ENCODE assay signal across 12 mouse cellular contexts in the genomic region with DNA sequence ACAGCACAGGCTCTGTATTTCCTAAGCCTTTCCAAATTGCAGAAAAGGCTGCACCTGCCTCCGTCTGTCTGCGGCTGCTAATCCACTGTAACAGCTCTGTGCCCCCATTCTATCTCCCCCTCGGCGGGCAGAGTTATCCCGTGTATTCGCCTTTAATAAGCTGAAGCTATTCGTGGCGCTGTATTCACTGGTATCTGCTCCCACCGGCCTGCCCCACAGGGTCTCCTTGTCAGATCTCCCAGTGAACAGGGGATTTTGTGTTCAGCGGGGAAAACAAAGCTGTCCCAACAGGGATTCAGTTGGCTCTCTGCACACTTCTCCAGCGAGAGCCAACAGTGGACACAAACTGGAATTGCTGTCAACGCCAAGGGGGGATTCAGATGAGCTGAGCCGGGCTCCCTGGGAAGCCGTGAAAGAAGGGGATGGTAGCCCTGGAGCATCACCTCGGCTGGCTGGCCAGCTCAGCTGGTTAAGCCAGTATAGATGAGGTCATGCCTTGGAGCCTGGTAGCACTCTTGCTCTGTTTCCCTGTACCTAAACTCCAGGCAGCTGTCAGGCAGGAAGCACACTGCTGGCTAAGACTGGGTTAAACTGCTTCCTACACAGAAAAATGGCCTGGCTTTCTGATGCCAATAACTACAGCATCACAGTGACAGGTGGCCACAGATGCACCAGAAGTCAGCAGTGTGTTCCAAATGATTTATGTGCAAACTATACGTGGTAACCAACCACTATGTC.
A peak's percentile ranks its signal among the peaks of the same experiment; 100 is the strongest.
DNase-seq lines count a peak whose midpoint lies in the region; ATAC-seq lines count a peak whose summit lies in the region.
"Had no signal": no experiment of that assay in that cellular context is flagged by ENCODE, and none has a peak within 500 bp of the region (broad histone marks: within the 10 kb centered on the region; RNA-seq: fewer than 3 reads in every experiment).

No protein-coding gene starts in this region.

- ATAC-seq in embryonic facial prominence, embryonic 14.5 days (ENCODE audit: low read depth), result peak; percentile 78; the same call in 1 of the 2 replicates
- 0 out of 2 replicates have a peak, but pooled peaks have one; percentile 4 for ATAC-seq in hindbrain, embryonic 13.5 days (ENCODE audit: low FRiP score)
- ATAC-seq in midbrain, embryonic 15.5 days (replicated peaks), result peak; percentile 56

- H3K27ac ChIP-seq in embryonic facial prominence, embryonic 14.5 days (replicated peaks; ENCODE audit: low read depth, low read length), result peak overlapping the region; percentile 25; the same call in 1 of the 2 replicates
- peak overlapping the region; percentile 52 for H3K27ac ChIP-seq in hindbrain, embryonic 13.5 days
- H3K27ac ChIP-seq in midbrain, embryonic 15.5 days, result peak overlapping the region; percentile 8
- H3K27ac ChIP-seq in heart, embryonic 10.5 days, result no peak overlapping the region
- H3K27ac ChIP-seq: kidney, embryonic 15.5 days; liver, embryonic 14.5 days; macrophage; stomach, postnatal 0 days had no signal

- no peaks in the 10 kb centered on the region for H3K27me3 ChIP-seq in embryonic facial prominence, embryonic 14.5 days (replicated peaks; ENCODE audit: control insufficient read depth, insufficient read depth, low read length)
- peaks cover 63% of the 10 kb centered on the region for H3K27me3 ChIP-seq in hindbrain, embryonic 13.5 days
- peaks cover 21% of the 10 kb centered on the region for H3K27me3 ChIP-seq in midbrain, embryonic 15.5 days (replicated peaks)
- peaks cover 9% of the 10 kb centered on the region for H3K27me3 ChIP-seq in heart, embryonic 10.5 days (ENCODE audit: insufficient read depth, poor library complexity, severe bottlenecking)
- H3K27me3 ChIP-seq: kidney, embryonic 15.5 days had no signal

- no peak overlapping the region for H3K9ac ChIP-seq in embryonic facial prominence, embryonic 14.5 days (ENCODE audit: low read depth, low read length)
- H3K9ac ChIP-seq in hindbrain, embryonic 13.5 days, result no peak overlapping the region
- no peak overlapping the region for H3K9ac ChIP-seq in midbrain, embryonic 15.5 days
- H3K9ac ChIP-seq: kidney, embryonic 15.5 days; liver, embryonic 14.5 days had no signal

- DNase-seq in layer of hippocampus, postnatal 10 days (ENCODE audit: low spot score in 2 of 2), result peak; percentile 41 to 48
- no peak for DNase-seq in layer of hippocampus, postnatal 36 days
- peak; percentile 73 for DNase-seq in embryonic facial prominence, embryonic 14.5 days (ENCODE audit: low spot score)
- no peak for DNase-seq in spleen, adult 18-20 months
- no peak for DNase-seq in heart, embryonic 10.5 days (ENCODE audit: low spot score)
- DNase-seq in heart, postnatal 4 days, result no peak

- 65% methylated on average over 16 of the region's 16 CpGs for WGBS in embryonic facial prominence, embryonic 14.5 days
- WGBS in hindbrain, embryonic 13.5 days, result 54% methylated on average over 16 of the region's 16 CpGs
- WGBS in midbrain, embryonic 15.5 days, result 24% methylated on average over 16 of the region's 16 CpGs
- WGBS in heart, embryonic 10.5 days, result 66% methylated on average over 16 of the region's 16 CpGs

- H3K36me3 ChIP-seq in embryonic facial prominence, embryonic 14.5 days (ENCODE audit: control insufficient read depth, insufficient read depth, low read length), result no peaks in the 10 kb centered on the region
- H3K36me3 ChIP-seq in hindbrain, embryonic 13.5 days, result no peaks in the 10 kb centered on the region
- no peaks in the 10 kb centered on the region for H3K36me3 ChIP-seq in midbrain, embryonic 15.5 days (replicated peaks)
- peaks cover 8% of the 10 kb centered on the region; the same call in 1 of the 2 replicates for H3K36me3 ChIP-seq in heart, embryonic 10.5 days

- no peaks in the 10 kb centered on the region for H3K4me1 ChIP-seq in embryonic facial prominence, embryonic 14.5 days (ENCODE audit: control insufficient read depth, insufficient read depth, low read length)
- peaks cover 30% of the 10 kb centered on the region for H3K4me1 ChIP-seq in hindbrain, embryonic 13.5 days (replicated peaks)
- peaks cover 17% of the 10 kb centered on the region for H3K4me1 ChIP-seq in midbrain, embryonic 15.5 days
- peaks cover 12% of the 10 kb centered on the region for H3K4me1 ChIP-seq in heart, embryonic 10.5 days

- no peak overlapping the region for H3K4me3 ChIP-seq in embryonic facial prominence, embryonic 14.5 days (ENCODE audit: low read depth, low read length)
- no peak overlapping the region for H3K4me3 ChIP-seq in hindbrain, embryonic 13.5 days
- no peak overlapping the region for H3K4me3 ChIP-seq in midbrain, embryonic 15.5 days
- H3K4me3 ChIP-seq in heart, embryonic 10.5 days, result no peak overlapping the region
- H3K4me3 ChIP-seq: kidney, embryonic 15.5 days had no signal

- H3K9me3 ChIP-seq in embryonic facial prominence, embryonic 14.5 days (ENCODE audit: control insufficient read depth, low read length), result peaks cover 4% of the 10 kb centered on the region; the same call in 1 of the 2 replicates
- no peaks in the 10 kb centered on the region for H3K9me3 ChIP-seq in hindbrain, embryonic 13.5 days
- no peaks in the 10 kb centered on the region for H3K9me3 ChIP-seq in midbrain, embryonic 15.5 days
- no peaks in the 10 kb centered on the region for H3K9me3 ChIP-seq in heart, embryonic 10.5 days
- H3K9me3 ChIP-seq: kidney, embryonic 15.5 days had no signal

- H3K4me2 ChIP-seq in embryonic facial prominence, embryonic 14.5 days (ENCODE audit: low read depth, low read length), result no peak overlapping the region; the same call in 1 of the 2 replicates
- no peak overlapping the region for H3K4me2 ChIP-seq in hindbrain, embryonic 13.5 days
- peak overlapping the region; percentile 31 for H3K4me2 ChIP-seq in midbrain, embryonic 15.5 days
- H3K4me2 ChIP-seq: kidney, embryonic 15.5 days had no signal

Comparison
In these comparisons a context has a peak if more than half of its experiments do, and no peak if none do; other contexts are left out.
1. DNase-seq: peak in layer of hippocampus, postnatal 10 days (2 of 2) and embryonic facial prominence, embryonic 14.5 days (single experiment); none in layer of hippocampus, postnatal 36 days (0 of 2), spleen, adult 18-20 months (0 of 2), heart, embryonic 10.5 days (single experiment) and heart, postnatal 4 days (single experiment).
2. ATAC-seq: peak in every context shown above with its lines; median percentile 78 in embryonic facial prominence, embryonic 14.5 days; 56 in midbrain, embryonic 15.5 days; 4 in hindbrain, embryonic 13.5 days.